Mouse (Mus musculus): ENCODE data around the gene Slc29a4.

GRCm38 (mm10) chr5:142694627-142695340 is 2.5 kb downstream of the Slc29a4 start:
- TF ChIP-seq CTCF (IDR thresholded peaks at IDR 0.05; ENCODE audit: low read depth, low read length) (no peak), POLR2A (IDR thresholded peaks at IDR 0.05; ENCODE audit: insufficient read depth, low read length) (no peak)
